Mouse (Mus musculus) left cerebral cortex, postnatal 36 days (tissue): ENCODE measurements around the gene Six1. TPM values are rescaled to one million over a fixed set of nuclear protein-coding genes. Genes with fewer than 3 reads are reported as not detected.

Experiments used
- DNase-seq, 2 experiments: peaks; one replicate each; pipeline ENCODE4 v3.0.0; 2021 to 2022; ENCODE audit warnings: low spot score in 2 of 2, mixed read lengths in 1 of 2
- intact Hi-C: fragments of 180-260 bp; cut with DNase I; formaldehyde crosslinking; loops from one replicate; pipeline ENCODE4 v1.15.1; 2025
- total RNA-seq, 2 experiments: library from RNA; stranded (reverse); gene quantifications; 2 replicates each; pipeline ENCODE4 v1.2.3; 2021

Six1 gene
- total RNA-seq, 2 experiments from 2014 or later: 0.35 to 0.86 TPM

DNA sequence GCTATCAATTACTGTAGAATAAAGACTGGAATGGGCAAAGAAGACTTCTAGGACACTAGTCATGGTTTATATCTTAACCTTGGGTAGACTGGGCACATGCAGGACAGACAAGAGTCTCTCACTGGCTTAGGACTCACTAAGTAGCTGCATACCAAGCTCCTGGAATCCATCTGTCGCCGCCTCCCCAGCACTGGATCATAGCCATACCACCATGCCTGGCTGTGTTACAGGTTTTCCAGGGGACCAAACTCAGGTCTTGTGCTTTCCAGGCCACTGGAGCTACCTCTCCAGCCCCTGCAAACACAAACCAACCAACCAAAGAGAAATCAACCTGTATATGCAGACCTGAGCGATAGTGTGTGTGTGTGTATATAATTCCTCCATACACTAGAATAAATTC is 57.0 kb downstream of the Six1 start:
- no peak for DNase-seq
- intact Hi-C loops: no loop called here

Other genes starting within 250 kb of the Six1 start
- not detected for gene Six6, start 114.0 kb downstream of the Six1 start, total RNA-seq
- 10 to 100 TPM in 1 of 2 experiments, 1 to 10 TPM in 1; 4.1 to 11.0 TPM for gene 4930447C04Rik, start 113.1 kb downstream of the Six1 start, total RNA-seq
- 1 to 10 TPM; 1.2 to 1.8 TPM for gene Six4, start 59.6 kb upstream of the Six1 start, total RNA-seq
- 10 to 100 TPM; 21.3 to 22.0 TPM for gene Mnat1, start 69.8 kb upstream of the Six1 start, total RNA-seq
- gene Trmt5, start 232.8 kb upstream of the Six1 start, total RNA-seq: 10 to 100 TPM in 1 of 2 experiments, 1 to 10 TPM in 1; 9.6 to 14.0 TPM
- 10 to 100 TPM; 10.2 to 21.0 TPM for gene Slc38a6, start 232.9 kb upstream of the Six1 start, total RNA-seq